Mouse (Mus musculus) A20 (cell line): Measurements from ENCODE around the gene Rgs6.

Experiments
- DNase-seq: peaks from one replicate; pipeline ENCODE4 v3.0.0-alpha.2; 2011; ENCODE audit warnings: low read depth, low spot score

The Rgs6 gene

DNA sequence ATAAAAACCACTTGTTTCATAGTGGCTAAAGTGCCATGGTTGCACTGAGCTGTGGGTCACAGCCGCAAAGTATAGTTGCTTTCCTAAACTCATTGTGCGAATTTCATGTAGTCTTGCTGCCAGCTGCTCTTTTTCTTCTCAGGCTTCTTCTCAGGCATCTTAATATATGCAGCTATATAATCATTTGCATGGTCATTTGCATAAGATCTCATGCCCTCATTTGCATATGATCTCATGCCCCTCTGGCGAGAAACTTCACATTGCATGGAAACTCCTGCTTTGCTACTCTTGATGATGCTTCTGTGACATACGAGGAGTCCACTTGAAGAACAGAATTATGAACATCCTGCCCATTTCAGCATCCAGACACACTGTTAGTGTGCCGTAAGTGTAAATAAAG is 266.8 kb downstream of the Rgs6 start:
- DNase-seq, result no peak

DNA sequence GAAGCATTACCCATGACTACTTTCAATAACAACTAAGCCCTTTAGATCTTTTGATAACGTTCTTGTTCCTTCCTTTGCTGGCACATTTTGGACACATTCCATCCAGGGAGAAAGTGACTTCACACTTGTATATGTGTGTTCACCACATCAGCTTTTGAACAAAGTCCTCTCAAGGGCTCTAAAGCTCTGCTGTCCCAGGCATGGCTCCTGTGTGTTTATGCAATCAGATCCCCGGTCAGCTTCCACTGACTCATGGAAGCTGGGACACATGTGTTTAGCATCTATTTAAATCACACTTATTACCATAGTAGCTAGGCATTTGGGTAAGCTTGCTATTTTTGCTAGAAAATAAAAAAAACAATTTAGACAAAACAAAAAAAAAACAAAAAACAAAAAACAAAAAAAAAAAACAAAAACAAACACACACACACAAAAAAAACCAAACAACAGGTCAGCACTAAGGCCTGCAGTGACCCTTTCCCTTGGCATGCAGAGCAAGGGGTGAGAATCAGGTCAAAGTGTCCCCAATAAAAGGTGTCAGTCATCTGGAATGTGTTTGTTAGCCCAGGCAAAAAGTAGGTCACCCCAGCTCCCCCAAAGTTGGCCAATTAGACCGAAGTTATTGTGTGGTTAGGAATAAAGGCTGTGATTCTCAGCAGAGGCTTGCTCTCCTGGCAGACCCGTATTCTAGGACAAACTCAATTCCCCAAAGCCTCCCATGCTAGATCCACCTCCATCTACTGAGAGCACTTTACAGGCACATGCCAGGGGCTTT is 267.4 kb downstream of the Rgs6 start:
- no peak for DNase-seq

DNA sequence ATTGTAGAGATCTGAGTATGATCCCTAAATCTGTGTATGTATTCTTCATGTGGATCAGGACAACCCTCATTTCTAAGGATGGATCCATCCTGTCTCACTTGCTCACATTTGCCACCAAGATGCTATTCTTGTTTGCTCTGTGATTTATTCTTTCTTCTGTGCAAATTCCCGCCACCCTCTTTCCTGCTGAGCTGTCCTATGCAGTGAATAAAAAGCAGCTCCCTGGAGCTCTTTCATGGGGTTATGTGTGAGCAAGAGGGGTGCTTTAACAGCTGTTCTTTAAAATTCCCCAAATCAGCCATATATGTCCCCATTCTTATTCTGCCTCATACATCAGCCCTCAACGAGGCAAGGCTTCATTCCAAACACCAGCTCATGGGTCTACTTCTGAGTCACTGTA is 277.6 kb downstream of the Rgs6 start:
- DNase-seq, result no peak

DNA sequence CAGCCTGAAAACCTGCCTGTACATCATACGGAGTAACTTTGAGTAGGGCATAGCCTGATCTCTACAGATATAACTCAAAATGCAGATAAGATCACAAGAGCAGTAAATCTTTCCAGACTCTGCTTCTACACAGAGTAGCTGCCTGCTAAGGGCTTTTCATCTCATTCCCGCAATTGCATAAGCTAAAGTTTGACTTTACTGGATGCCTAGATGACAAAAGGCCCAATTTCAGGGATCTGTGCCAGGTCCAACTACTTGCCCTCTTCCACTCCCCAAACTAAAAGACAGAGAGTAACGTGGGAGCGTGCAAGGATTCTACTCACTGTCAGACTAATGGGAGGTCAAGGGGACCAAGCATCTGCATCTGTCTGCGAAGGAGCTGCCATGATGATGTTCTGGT is 292.6 kb downstream of the Rgs6 start:
- no peak for DNase-seq

DNA sequence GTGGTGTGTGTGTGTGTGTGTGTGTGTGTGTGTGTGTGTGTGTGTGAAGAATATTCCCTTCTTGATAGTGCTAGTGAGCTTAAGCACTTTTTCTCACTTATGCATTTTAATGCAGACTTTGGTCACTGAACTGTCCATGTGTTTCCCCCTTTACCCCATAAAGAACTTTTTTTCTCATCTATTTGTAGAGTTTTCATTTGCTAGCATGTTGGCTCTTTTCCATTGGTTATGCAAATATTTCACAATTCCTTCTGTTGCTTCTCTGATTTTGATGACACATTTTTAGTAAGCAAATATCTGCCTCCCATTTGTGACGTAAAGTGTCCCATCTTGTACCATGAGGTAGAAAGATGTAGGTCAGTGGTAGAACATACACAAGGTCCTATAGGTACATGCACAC is 295.0 kb downstream of the Rgs6 start:
- DNase-seq, result no peak

DNA sequence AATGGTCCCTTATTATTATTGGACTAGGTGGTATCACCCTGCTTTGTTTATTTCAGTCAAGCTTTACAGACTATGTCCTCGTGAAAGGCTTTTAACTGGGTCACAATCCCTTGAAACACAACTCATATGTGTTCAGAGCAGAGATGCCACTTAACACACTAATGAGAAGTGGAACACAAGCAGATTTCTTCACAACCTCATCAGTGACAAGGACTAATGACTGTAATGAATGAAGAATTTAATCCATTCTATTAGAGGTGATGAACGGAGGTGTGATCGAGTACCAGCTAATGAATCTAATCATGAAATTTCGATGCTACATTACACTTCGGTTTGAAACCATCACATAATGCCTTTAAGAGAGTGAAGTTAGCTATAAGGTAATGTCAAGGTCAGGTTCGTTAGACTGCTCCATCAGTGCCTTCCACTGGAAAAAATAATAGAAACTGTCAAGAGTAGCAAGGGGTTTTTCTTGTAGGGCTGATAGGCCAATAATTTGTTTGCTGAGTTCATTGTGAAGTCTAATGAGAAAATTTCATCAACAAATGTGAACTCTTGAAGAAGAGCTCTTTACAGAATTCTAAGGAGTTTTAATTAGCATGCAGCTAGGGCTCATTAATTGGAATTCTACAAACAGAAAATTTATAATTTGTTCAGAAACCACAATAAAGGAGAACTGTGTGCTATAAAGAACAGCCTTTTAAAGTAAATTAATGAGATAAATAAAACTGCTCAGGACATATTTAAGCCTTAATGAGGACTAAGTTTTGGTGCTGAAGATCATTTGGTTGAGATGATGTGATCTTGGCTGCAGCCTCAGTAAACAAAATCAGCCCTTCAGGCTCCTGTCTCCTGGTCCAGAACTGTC is 307.1 kb downstream of the Rgs6 start:
- no peak for DNase-seq

DNA sequence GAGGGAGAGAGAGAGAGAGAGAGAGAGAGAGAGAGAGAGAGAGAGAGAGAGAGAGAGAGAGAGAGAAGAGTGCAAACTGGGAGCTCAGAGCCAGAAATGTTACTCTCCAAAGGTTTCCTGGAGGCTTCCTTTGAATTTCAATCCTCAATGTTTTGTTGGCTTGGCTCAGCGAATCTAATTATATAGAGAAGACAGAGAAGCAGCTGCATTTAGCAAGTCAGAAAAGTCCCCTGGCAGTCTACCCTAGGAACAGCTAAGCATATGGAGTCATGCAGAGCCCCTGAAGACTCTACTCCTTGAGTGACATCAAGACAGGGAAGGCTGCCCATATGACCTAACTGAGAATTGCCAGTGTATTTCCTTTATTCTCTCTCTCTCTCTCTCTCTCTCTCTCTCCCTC is 317.7 kb downstream of the Rgs6 start:
- DNase-seq, result no peak

DNA sequence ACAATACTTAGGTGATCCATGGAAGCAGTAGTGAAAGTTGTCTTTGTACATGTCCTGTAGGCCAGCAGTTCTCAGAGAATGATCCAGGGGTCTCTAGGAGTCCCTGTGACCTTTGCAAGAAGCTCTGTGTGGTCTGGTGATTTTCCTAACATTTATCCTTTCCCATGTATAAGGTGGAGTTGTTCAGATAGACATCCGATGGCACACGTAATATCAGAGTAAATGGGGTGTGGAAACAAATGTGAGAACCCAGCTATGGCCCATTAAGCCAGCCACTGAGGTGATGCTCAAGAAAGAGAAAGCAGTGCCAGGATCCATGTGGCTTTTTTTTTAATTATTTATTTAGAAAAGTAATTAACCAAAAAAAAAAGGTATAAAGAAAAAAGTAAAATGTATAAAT is 322.8 kb downstream of the Rgs6 start:
- no peak for DNase-seq

DNA sequence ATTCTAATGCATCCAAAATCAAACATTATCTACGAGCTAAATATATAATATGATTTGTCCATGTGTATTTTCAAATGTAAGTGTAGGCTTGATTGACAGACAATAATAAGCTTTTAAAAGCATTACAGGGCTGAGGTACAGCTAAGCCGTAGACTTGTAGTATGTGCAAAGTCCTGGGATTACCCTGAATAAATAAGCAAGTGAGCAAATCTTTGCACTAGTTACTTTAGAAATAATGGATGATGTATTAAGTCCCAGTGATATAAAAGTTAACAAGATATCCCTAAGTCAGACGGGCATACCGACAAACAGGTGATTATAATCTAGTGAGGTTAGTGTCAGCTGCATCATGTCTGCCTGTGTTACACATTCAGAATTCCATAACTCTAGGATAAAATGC is 326.0 kb downstream of the Rgs6 start:
- no peak for DNase-seq

DNA sequence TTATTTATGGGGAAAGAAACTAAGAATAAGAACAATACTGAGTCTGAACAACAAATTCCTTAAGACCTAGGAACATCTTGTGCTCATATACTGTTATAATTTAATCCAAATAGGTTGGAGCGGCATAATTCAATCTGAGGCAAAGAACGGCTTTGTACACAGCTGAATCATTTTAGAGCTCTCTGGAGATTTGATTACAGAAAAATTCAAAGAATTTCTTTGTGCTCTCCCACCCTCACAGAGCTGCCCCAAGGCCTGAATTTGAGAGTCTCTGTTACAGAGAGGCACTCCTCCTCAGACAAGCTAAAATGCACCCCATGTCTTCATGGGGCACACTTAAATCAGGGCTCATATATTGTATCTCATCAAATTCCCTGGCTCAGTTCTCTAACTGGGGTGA is 332.1 kb downstream of the Rgs6 start:
- no peak for DNase-seq

DNA sequence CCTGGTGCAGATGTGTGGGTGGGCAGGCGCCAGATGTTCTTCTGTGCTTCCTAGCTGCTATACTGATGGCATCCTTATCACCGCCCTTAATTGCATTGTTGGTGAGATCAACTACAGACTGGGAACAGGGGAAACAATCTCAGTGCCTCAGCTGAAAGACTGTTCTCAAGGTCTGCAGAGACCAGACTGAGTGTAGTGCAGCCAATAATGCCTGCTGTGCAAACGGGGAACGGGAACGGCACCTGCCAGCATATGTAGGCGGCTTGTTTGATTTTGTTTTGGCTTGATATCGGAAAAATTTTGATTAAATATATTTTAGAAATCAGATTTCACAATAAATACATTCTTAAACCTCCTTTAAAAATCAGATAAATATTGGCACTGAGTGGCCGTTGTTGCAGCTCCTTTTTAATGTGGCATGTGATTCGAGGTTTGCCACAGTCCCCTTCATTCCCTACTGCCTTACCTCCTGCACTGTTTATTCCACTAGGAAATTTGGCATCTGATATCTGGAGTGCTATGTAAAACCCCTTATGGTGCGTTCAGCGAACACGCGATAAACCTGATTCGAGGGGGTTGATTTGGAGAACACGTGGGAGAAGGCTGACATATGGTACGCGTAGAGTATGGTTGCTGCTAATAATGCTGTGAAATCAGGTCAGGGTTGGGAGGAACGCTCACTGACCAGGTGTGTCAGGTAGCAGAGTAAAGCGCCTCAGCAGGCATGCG is 333.4 kb downstream of the Rgs6 start:
- DNase-seq, result no peak

DNA sequence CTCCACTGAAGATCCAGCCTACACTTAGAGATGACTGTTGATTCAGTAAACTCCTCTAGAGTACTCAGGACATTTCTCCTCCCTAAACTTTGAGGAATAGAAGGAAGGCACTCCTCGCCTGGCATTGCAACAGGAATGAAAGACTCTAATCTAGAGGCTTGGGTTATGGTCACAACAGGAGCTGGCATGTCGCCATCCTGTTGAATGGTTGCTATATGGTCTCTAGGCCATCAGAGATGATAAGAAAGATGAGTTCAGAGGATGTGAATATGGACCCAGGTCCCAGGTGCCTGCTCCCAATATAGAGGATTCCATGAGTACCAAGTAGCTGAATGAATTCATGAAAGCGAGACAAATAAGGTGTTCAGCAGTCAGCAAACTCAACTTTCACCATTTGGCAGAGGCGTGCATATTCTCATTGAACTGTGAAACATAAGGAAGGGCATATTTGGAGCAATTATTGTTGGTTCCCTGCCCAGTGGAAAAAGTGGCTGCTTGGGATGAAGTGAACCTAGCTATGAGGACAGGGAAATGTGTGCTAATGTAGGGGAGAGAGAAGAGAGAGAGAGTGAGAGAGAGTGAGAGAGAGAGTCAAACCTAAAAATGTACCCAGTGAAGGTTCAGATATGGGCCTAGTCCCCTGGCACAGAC is 334.9 kb downstream of the Rgs6 start:
- DNase-seq, result no peak

DNA sequence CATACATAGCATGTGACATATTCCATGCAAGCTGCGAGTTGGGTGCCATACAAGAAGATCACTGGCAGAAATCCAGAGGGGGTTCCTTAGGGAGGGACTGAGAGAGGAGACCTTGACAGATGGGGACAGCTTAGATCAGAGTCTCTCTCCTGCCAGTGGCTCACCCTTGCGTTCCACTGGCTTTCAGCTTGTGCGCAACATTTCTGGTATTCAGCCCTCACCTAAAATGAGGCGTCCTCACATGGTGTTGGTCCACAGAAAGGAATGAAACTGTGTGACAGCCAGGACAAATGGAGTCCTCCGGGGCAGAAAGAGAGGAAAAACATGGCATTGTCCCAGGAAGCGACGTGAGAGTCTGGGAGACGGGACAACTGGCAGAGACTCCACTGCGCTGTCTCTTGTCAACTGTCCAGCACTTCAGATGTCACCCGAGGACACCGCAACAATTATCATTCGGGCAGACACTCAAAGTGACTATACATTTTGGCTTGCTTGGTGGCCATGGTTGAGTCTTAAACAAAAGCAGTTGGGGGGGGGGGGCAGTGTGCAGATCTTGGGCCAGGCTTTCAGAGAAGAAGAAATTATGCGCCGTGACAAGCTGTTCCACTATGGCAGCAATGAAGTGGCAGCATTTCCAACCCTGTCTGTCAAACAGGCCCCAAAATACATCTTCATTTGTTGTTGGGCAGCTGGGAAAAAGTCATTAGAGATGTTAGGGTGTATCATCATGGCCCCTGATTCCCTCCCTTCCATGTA is 344.8 kb downstream of the Rgs6 start:
- no peak for DNase-seq

DNA sequence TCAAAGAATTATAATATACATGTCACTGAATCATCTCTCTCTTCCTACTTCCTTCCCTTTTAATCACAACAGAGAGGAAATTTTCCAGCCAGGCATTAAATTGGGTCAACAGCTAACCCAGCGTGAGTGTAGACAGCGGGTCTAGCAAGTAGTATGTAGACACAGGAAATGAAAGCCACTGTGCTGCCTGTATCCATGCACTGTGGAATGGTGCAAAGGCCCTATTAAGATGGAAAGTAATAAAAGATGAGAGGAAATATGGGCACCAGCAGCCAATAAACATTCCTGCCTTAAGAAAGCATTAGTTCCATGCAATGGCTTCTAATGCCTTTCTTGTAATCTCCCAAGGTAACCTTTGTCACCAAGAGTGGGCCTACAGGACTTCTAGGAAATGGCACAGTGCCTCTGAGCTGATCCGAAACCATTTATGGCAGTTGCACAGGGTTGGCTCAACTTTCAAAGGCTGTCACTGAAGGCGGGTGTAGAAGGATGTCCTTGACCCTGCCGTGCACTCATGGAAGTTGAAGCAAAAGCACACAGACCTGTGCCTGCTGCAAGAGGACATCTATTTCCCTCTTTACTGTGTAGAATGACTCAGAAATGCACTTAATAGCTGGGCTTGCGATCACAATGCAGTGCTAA is 347.1 kb downstream of the Rgs6 start:
- no peak for DNase-seq

DNA sequence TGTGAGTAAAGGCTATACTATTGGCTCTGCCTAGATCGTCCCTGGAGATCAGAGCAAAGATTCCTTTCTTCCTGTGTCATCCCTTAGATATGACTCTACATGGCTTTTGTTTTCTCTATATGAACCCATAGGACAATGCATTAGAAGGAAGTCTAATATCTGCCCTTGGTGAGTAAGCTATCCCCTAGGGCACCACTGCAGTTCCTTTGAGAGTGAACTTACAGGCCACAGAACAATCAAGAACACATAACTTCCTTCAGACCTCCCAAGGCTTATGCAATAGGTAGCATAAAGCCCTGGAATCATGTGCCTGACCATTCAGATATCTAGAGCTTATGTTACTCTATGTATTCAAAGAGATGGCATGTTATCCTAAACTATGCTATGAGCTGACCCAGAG is 347.7 kb downstream of the Rgs6 start:
- no peak for DNase-seq

DNA sequence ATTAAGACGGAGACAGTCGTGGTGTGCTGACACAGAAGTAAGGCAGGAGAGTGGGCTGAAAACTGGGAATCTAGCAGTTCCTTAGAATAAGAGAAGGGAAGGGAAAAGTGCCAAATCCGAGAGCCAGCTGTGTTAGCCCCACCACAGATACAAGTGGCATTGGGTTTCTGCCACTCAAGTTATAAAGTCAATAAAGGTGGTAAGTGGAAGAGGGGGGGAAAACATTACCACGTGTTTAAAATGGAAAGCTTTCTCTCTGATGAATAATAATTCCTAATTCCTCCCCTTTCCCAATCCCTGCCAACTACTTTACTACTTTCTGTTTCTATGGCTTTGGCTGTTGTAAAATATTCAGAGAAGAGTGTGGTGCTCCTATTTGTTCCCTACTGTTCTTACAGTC is 352.4 kb downstream of the Rgs6 start:
- no peak for DNase-seq

DNA sequence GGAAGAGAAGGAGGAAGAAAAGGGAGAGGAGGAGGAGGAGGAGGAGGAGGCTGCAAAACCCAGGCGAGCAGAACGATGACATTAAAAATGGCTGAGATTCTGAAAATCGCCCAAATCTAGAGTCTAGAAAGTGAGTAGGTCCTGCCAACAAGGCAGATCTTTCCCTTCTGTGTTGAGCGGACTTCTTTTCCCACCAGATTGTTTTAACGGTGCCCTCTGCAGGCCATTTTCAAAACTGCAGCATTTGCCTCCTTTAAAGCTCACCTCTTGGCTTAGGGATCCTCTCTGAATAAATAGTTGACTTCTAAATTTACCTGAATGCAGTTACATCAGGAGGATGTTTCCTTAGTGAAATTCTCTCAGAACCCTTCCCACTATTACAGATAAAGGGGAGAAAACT is 358.4 kb downstream of the Rgs6 start:
- DNase-seq, result peak; percentile 54

DNA sequence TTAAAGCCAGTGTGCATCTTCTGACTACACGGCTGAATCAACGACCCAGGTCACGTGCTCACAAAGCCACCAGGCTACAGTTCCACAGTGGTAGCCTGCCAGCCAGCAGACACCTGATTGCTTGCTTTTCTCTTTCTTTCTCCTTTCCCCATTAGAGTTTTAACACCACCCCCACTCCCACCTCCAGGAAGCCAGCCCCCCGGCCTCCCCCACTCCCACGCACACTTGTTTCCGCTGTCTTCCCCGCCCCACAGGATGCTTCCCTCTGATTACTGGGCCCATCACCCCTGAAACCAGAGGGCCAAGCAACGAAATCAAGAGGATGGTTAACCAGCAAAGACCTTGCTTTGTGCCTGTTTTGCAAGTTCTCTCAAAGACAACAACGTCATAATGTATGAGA is 373.0 kb downstream of the Rgs6 start:
- no peak for DNase-seq

DNA sequence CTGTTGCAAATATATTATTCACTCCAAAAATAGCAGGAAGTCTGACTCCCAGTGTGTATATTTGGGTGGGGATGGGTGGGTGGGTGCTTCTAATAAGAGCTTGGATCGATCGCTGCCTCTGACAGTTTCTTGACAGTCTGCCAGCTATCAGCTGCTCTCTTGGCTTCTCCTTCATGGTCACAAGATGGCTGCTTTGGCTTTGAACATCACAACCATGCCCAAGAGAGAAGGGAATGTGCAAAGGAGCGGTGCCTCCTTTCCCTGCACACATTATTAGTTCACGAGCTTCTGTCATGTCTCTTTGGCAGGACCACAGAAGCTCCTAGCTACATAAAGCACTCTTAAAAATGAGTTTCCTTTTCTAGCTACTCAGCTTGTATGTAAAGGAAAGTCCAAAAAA is 373.8 kb downstream of the Rgs6 start:
- no peak for DNase-seq

DNA sequence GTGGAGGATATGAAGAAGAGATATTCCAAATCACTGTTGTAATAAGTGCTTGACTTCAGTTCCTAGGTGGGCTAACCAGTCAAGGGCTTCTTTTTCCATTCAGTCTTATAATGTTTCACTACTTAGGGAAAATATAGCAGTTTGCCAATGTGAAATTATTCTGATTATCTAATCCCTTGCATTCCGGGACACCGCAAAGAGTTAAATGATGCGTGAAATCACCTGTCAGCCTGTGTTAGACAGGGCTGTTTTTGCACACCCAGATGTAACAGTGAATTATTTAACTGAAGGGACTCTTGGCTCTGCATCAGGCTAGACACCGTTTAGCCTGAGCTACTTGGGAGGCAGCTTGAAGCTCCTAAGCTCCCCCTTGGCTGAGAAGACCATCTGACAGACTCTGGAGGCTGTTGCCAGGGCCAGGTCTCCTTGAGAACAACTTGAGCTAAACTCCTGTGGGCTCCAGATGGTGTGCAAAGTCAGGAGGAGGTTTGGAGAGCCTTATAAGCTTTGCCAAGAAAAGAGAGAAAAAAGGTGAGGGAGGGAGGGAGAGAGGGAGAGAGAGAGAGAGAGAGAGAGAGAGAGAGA is 382.5 kb downstream of the Rgs6 start:
- no peak for DNase-seq
